Mouse (Mus musculus): ENCODE measurements at regions not wholly inside any gene's neighbourhood (a gene's known extent, or its start where the extent isn't known, plus 50 kb on each side); places are given as distances from the start of the nearest gene placed in this dataset.

DNA sequence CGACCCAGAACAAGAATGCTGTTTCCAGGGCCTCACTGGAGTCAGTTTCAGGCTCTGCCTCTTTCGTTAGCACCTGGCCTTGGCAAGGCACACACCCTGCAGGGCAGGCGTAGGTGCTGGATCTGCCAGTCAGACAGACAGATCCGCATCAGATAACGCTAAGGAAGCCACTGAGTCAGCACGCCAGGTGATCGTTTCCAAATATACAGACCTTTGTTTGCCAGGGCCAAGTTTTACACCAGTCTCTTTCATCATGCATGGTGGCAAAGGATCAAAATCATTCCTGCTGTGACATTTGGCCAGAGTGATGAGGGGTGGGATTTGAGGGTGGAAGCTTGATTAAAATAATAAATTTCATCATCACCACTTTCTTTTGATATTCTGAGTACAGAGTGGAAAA is 411.0 kb downstream of the Ofcc1 start:
- DNase-seq (ENCODE audit: low read depth) = no peak

GRCm38 (mm10) chr13:39935216-39935615 is 426.0 kb downstream of the Ofcc1 start:
- DNase-seq (ENCODE audit: low read depth) = no peak

- no peak for DNase-seq (ENCODE audit: low read depth)
These were observed 429.8 kb downstream of the Ofcc1 start for GRCm38 (mm10) chr13:39931487-39931886.

GRCm38 (mm10) chr13:39928573-39928972 is 432.7 kb downstream of the Ofcc1 start:
- DNase-seq (ENCODE audit: low read depth) = no peak

- no peak for DNase-seq (ENCODE audit: low read depth)
These were observed 436.9 kb downstream of the Ofcc1 start for GRCm38 (mm10) chr13:39924366-39924765.

DNA sequence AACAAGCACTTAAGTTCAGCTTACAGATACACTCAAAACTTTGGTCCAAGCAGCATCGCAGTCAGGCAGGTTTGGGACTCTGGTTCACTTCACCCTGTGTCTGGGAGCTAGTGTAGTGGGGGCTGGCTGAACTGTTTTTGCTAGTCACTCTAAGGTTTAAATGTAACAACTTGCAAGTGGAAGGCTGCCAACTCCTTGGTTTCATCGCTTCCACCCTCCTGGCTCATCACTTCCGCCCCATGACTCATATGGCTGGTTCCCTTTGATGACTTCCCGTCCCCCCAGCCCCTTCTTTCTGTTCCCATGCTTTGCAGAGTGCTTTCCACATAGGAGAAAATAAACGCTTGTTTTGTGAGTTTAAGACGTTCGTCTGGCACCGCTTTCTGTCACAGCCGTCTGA is 438.1 kb downstream of the Ofcc1 start:
- DNase-seq (ENCODE audit: low read depth) = peak; percentile 1

DNA sequence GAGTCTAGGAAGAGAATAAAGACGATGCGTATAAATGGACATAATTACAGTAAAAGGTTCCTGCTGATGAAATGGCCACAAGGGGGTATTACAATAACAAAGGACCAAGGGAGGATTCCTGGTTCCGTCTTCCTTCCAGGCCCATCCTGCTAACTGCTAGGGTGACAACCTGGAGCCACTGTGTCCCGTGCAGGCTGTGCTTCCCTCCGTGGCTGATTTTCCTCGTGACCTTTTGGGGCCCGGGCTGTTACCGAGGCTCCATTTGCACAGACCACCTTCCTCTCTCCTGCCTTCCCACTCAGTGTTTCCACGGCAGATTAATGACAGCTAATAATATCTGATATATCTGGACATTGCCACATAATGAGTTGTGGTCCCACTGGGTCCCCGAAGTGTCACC is 453.5 kb downstream of the Ofcc1 start:
- DNase-seq (ENCODE audit: low read depth) = no peak

DNA sequence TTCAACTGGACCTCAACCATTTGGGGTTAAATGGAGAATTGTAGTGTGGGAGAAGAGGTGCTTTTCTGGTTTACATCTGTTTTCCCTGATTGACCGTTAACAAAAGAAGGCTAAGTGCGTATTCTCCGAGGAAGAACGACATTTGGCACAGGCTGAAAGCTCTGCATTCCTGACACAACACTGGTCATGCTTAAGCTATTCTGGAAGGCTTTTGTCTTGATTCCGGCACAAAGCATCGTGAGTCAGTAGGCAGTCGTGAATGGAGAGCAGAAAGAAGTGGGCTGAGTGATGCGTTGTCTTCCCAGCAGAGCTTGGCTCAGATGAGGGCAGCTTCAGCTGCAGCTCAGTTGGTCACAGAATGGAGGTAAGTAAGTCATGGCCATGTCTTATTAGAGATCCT is 457.0 kb downstream of the Ofcc1 start:
- no peak for DNase-seq (ENCODE audit: low read depth)

DNA sequence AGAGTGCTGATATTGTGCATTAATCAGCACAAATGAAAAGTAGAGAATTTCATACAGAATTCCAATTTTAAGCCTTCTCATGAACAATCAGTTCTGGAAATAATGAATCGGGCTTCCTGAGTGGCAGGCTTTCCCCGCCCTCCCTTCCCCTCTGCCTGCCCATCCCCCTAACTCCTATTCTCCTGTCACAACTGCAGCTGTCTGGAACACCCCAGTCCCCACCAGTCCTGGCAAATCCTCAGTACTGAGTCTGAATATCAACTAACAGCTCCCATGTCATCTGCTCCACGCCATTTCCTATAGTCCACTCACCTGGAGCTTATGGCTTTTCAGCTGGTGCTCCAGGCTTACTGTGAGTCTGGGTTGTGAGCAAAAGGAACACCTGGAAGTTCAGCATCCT is 457.9 kb downstream of the Ofcc1 start:
- DNase-seq (ENCODE audit: low read depth) = no peak

GRCm38 (mm10) chr13:39899332-39899731 is 461.9 kb downstream of the Ofcc1 start:
- DNase-seq (ENCODE audit: low read depth) = no peak

DNA sequence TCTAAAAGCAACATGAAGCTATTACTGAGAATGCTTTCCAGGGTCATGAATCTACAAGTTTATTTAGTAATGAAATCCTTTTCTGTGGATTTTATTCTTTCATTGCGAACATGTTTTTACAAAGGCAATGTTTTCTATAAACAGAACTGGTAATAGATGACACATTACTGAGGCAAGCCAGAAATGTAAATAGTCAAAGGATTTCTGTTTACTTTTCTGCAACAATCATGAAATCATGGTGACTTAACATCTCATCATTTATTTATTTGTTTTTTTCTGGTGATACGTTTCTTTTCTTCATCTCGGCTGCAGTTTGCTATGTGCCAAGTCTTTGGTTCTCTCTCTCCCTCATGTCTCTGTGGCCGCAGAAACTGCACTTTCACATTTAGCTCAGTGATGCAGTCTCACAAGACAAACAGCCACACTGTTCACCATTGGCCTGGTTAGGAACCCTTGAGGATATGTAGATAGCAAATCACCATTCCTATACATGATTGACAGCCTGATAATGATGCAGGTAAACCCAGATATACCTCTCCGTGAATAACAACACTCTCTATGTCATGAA is 462.8 kb downstream of the Ofcc1 start:
- no peak for DNase-seq (ENCODE audit: low read depth)

DNA sequence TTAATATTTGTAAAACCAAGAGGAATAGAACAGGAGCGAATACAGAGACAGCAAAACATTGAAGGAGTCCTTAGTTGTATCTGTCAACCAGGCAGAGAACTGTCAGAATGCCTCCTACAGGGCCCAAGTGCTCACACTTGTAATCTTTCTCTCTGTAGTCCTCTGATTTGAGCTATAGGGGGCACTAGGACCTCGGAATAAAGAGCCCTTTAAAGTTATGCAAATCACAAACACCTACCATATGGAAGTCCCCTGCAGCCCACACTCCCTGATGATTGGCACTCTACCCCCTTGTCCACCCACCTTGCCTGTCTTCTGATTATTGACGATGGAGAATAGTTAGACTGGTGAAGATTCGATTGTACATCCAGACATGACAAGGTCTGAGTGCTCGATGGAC is 467.1 kb downstream of the Ofcc1 start:
- no peak for DNase-seq (ENCODE audit: low read depth)

DNA sequence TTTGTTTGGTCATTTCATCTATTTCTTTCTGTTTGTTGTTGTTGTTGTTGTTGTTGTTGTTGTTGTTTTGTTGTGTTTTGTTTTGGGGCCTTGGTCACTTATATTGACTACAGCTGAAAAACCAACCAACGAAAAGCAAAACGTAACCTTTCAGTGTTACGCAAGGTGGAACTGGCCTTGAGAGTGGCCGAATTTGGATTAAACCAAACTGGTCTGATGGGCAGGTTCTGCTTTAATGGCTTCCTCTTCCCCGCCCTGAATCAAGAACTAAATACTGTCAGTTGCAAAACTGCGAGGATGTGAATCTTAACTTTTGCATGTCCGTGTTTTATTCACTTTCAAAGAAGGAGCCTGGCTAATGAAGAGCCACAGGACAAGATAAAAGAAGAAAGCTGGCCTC is 480.2 kb downstream of the Ofcc1 start:
- no peak for DNase-seq (ENCODE audit: low read depth)

- no peak for DNase-seq (ENCODE audit: low read depth)
These were observed 481.1 kb downstream of the Ofcc1 start for GRCm38 (mm10) chr13:39880136-39880535.

DNA sequence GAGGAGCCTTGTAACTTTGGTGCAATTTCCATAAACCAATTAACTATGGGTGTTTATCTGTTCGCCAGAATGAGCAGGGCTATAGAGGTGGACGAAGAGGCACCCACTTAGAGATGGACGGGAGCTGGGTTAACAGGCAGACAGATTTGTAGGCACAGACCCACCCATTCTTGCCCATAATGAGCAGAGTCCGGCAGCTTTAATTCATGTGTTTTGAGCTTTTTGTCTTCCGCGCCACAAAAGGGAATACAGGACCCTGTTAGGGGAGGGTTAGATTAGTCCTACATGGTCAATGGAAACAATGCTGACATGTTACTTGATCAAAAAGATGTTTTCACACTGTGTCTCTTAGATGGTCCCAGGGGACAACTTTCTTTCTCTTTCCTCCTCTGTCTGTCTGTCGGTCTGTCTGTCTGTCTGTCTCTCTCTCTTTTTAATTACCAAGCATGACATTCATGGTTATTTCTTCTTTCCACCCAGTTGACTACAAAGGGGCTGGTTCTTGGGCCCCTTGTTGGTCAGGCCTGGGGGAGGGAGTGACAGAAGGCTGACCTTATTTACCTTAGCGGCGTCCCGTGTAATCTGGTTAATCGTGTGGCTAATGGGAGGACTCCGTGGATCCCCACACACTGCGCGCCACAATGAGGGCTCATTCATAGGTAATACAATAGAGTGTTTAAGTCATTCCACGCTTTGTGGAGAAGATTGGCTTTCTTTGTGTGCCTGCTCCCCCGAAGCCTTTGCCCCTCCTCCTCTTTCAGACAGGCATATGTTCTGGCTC is 483.7 kb downstream of the Ofcc1 start:
- DNase-seq (ENCODE audit: low read depth) = no peak

DNA sequence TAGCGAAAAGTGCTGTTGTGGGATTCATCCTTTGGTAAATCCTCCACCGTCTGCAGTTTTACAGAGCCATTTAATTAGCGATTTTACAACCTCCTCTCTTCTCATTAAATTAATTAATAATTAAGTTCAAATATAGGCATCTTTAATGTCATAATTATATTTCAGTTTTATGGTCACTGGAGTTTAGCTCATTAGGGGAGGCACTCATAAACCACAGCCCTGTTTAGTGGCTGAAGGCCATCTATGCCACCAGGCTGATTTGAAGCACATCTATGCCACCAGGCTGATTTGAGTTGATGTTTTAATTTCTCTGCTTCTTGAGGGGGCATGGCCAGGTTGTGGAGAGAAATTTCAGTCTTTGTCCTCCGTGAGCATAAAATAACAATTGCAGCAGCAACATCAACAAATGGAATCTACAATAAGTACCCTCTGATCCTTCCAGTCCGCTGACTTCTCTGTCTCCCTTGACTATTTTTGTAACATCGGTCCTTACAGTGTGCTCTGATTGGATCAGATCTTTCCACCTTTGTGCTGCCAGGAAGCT is 508.9 kb downstream of the Ofcc1 start:
- DNase-seq (ENCODE audit: low read depth) = no peak

GRCm38 (mm10) chr13:39849391-39849790 is 511.9 kb downstream of the Ofcc1 start:
- DNase-seq (ENCODE audit: low read depth) = no peak

DNA sequence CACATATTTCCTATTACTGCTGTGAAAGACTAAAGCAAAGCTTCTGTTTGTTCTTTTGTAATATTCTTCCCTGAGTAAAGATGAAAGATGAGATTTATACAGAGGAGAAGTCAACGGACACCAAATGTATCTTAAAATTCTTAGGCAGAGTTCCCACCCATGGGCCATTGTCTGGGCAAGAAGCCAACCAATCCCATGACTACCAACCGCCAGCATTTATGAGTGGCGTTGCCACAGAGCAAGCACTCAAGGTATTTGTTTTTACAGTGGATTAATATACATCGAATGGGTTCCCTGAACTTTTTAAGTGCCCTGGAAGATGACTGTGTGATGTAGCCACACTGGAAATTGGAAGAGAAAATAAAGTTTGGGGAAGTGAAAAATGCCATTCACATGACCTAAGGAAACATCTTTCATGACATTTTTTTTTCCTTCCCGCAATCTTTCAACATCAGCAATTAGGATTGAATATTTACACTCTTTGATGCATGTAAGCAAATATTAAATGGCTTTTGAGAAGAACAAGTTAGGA is 525.1 kb downstream of the Ofcc1 start:
- no peak for DNase-seq (ENCODE audit: low read depth)

GRCm38 (mm10) chr13:39835302-39835701 is 525.9 kb downstream of the Ofcc1 start:
- no peak for DNase-seq (ENCODE audit: low read depth)

DNA sequence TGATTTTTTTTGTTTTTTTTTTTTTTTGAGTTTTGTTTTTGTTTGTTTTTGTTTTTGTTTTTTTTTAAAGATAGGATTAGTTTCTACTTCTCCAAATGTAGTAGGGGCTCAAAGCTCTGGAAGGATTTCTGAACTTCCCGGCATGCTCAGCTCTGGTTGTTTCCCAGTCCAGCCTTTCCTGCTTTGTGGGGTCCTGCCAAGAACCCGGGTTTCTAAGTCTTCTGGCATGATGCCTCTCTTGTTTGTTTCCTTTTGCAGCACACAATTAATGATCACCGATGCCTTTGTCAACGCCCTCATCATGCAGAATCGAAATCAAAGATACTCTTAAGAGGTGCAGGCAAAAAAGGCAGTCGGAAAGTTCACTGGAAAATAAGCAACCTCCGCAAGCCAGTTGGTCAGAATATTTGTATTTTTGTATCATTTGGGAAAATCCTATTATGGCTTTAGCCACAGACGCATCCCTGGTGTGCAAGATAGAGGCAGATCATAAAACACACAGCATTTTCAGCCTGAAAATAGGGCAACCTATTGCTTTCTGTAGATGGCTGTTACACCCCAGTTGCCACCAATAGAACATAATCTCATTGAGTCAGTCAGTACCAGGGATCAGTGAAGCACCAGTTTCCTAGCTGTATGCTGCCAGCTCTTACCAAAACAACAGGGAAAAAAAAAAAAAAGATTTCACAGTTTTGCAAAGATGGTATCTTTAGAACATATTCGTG is 526.6 kb downstream of the Ofcc1 start:
- no peak for DNase-seq (ENCODE audit: low read depth)

GRCm38 (mm10) chr13:39823965-39824555 is 537.2 kb downstream of the Ofcc1 start:
- DNase-seq (ENCODE audit: low read depth) = no peak

DNA sequence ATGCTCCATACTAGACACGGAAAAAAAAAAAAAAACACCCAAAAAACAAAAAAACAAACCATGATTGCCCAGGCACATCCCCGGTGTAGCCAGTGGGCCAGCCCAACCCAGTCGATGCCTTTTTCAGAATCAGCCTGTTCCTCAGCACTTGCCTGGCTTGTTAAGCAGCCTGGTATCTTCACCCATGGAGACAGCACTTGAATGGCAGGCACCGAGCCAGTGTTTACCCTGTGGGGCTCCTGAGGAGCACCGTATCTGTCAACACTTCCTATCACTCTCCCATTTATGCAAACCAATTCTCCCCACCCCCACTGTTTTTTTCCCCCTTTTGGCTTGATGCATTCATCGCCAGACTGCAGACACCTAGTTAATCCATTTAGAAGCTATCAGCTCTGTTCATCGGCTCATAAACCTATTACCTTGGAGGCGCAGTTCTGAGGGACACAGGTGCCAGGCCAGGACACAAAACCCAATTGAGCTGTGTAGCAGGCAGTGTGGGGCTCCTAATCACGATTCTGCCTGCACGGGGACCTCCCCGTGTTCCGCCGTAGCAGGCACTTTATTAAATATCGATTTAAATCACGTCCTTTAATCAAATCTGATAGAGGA is 537.8 kb downstream of the Ofcc1 start:
- no peak for DNase-seq (ENCODE audit: low read depth)

Measured in c-Kit-positive CD71-negative TER-119-negative erythroid progenitor cells, embryonic 14.5 days (primary cell).